ENCODE assay signal across 15 mouse cellular contexts in the genomic region with DNA sequence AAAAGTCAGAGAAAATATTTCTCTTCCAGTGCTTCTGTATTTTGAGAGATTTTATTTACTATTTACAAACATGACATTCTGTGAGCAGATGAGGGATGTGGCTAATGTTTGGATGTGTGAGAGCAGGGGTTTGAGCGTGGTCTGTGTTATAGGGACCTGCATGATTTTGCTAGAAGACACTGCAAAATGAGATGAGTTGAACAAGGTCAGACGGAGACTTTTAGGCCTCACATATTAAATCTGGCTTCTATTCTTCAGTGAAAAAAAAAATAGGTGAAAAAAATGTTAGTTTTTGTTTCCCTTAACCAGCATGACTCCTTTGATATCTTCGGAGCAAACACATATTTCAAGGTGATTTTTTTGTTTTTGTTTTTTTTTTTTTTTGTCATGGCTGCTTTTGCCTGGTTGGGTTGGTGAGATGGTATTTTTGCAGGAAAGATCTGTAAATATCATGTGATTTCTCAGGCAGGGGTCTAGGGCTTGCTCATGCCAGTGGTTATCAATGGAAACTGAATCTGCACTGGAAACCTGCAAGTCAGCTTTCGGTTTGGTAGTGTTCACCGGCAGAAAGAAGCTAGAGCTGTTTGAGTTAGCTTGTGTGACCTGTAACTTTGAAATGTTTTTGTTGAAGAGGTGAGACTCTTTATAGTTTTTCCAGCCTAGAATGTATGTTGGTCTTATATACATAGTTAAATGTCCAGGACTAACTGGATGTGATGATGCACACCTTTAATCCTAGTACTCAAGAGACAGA. TPM values are rescaled to one million over a fixed set of nuclear protein-coding genes. Genes with fewer than 3 reads are reported as not detected.
"Had no signal": no experiment of that assay in that cellular context is flagged by ENCODE, and none has a peak within 500 bp of the region (broad histone marks: within the 10 kb centered on the region; RNA-seq: fewer than 3 reads in every experiment).

No protein-coding gene starts in this region.

- ATAC-seq: lung, postnatal 0 days had no signal

- H3K27ac ChIP-seq: layer of hippocampus, adult 2 months; limb, embryonic 10.5 days; liver, embryonic 15.5 days; neural tube, embryonic 13.5 days; stomach, embryonic 15.5 days had no signal

- H3K9ac ChIP-seq: liver, embryonic 15.5 days; neural tube, embryonic 13.5 days; stomach, embryonic 15.5 days had no signal

- H3K27me3 ChIP-seq: neural tube, embryonic 13.5 days had no signal

- H3K36me3 ChIP-seq: limb, embryonic 10.5 days; liver, embryonic 15.5 days; neural tube, embryonic 13.5 days; stomach, embryonic 15.5 days had no signal

- H3K4me2 ChIP-seq: liver, embryonic 11.5 days; liver, embryonic 15.5 days; neural tube, embryonic 13.5 days; stomach, embryonic 15.5 days had no signal

- H3K9me3 ChIP-seq: limb, embryonic 10.5 days; liver, embryonic 15.5 days; neural tube, embryonic 13.5 days; stomach, embryonic 15.5 days had no signal

- DNase-seq: kidney, adult 18-20 months; kidney, postnatal 10 days; kidney, postnatal 4 days; lung, adult 2 months; lung, postnatal 36 days; midbrain, embryonic 14.5 days; right cerebral cortex, postnatal 14 days had no signal

- H3K4me3 ChIP-seq: layer of hippocampus, adult 2 months; limb, embryonic 10.5 days; liver, embryonic 15.5 days; neural tube, embryonic 13.5 days; stomach, embryonic 15.5 days had no signal

RNA-seq across cellular contexts. Expression of gene Dnajc6, which starts 15.5 kb away (rescaled TPM):
- total RNA-seq: monocyte, adult 5-6 weeks had no signal
